Mouse (Mus musculus): ENCODE measurements around the gene Clcn1. TPM values are rescaled to one million over a fixed set of nuclear protein-coding genes. Genes with fewer than 3 reads are reported as not detected.

The Clcn1 gene
- total RNA-seq, 1 experiment = 1.2 TPM

DNA sequence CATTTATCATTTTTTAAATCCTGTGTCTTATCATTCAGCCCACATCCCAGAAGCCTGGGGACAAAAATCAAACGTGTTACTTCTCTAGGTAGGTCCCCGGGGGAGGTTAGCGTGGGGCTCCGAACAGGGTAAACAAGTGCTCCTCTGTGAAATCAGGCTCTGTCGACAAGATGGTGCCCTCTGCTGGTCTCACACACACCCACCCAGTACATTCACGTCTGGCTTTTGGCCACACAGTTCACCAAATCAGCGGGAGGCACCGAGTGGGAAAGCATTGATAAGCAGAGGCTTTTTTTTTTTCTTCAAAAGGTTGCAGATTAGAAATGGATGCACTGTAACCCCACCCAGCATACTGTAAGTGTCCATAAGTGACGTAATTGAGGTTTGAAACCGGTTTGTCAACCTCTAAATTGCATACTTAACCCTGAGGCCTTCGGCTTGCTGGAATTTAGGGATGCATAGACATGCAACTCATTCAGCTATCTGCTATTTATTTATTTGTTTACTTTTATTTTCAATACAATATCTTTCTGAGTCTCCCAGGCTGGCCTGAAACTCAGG is 29.1 kb upstream of the Clcn1 start:
- Histone ChIP-seq H3K36me3 (ENCODE audit: control insufficient read depth, insufficient read depth, low read length, poor library complexity, severe bottlenecking) (no peaks in the 10 kb centered on the region), H3K4me3 (ENCODE audit: insufficient read depth in 1 of 2, low read depth in 1 of 2, low read length in 2 of 2, poor library complexity in 1 of 2, severe bottlenecking in 1 of 2) (no peak overlapping the region)
- in situ Hi-C loops (cut with MboI; ENCODE audit: low sequenced_read_pairs in 2 of 2, unreplicated experiment in 2 of 2) = no loop called here

DNA sequence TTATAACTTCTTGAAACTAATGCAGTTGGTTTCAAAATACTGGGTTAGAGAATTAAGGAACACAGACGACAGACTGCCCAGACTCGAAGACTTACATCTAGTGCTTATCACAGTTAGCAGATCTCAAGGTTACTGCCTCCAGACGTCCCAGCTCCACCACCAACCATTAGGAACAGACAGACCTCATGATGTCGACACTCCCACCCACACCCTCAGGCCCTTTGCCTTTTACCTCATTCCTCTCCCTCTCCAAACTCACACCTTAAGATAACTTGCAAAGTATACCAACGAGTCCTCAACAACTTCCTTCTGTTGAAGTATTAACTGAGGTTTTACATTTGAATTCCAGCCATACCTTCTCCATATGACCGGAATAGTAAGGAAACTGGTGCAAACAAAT is 26.1 kb upstream of the Clcn1 start:
- TF ChIP-seq CHD2 (IDR thresholded peaks at IDR 0.05; ENCODE audit: low read depth, low read length) (no peak), ZC3H11A (IDR thresholded peaks at IDR 0.05; ENCODE audit: borderline replicate concordance, low read depth, low read length) (no peak), HCFC1 (IDR thresholded peaks at IDR 0.05; ENCODE audit: borderline replicate concordance, insufficient read depth, low read length) (no peak), ZNF384 (IDR thresholded peaks at IDR 0.05; ENCODE audit: low read depth, low read length) (no peak), MAFK (IDR thresholded peaks at IDR 0.05; ENCODE audit: insufficient read depth, low read depth, low read length) (no peak)
- H3K9me3 ChIP-seq (ENCODE audit: control insufficient read depth, insufficient read depth, low read depth, low read length) = no peaks in the 10 kb centered on the region
- H3K4me1 ChIP-seq (ENCODE audit: control insufficient read depth in 2 of 2, insufficient read depth in 2 of 2, low read length in 2 of 2, poor library complexity in 1 of 2) = peaks cover 0 to 3% of the 10 kb centered on the region in 2 experiments; a peak in 2 of 4 replicates
- DNase-seq (ENCODE audit: low read depth, low spot score) = no peak
- no peak overlapping the region for H3K9ac ChIP-seq (ENCODE audit: insufficient read depth, low read depth, low read length, poor library complexity, severe bottlenecking)
- no peak overlapping the region for H3K4me3 ChIP-seq (ENCODE audit: insufficient read depth in 1 of 2, low read depth in 1 of 2, low read length in 2 of 2, poor library complexity in 1 of 2, severe bottlenecking in 1 of 2)
- in situ Hi-C loops (cut with MboI; ENCODE audit: low sequenced_read_pairs in 2 of 2, unreplicated experiment in 2 of 2) = no loop called here
- H3K27ac ChIP-seq (ENCODE audit: insufficient read depth, low read depth, low read length, poor library complexity, severe bottlenecking) = no peak overlapping the region
- H3K36me3 ChIP-seq (ENCODE audit: control insufficient read depth, insufficient read depth, low read length, poor library complexity, severe bottlenecking) = no peaks in the 10 kb centered on the region

More for the DNA sequence above, 29.1 kb upstream of the Clcn1 start:
- Histone ChIP-seq H3K9me3 (ENCODE audit: control insufficient read depth, insufficient read depth, low read depth, low read length) (no peaks in the 10 kb centered on the region), H3K9ac (ENCODE audit: insufficient read depth, low read depth, low read length, poor library complexity, severe bottlenecking) (no peak overlapping the region), H3K4me1 (ENCODE audit: control insufficient read depth in 2 of 2, insufficient read depth in 2 of 2, low read length in 2 of 2, poor library complexity in 1 of 2) (peaks cover 0 to 3% of the 10 kb centered on the region in 2 experiments; a peak in 2 of 4 replicates), H3K27ac (ENCODE audit: insufficient read depth, low read depth, low read length, poor library complexity, severe bottlenecking) (no peak overlapping the region)
- no peak for TF ChIP-seq MAFK (IDR thresholded peaks at IDR 0.05; ENCODE audit: insufficient read depth, low read depth, low read length)
- no peak for TF ChIP-seq HCFC1 (IDR thresholded peaks at IDR 0.05; ENCODE audit: borderline replicate concordance, insufficient read depth, low read length)
- TF ChIP-seq ZC3H11A (IDR thresholded peaks at IDR 0.05; ENCODE audit: borderline replicate concordance, low read depth, low read length) = peak; percentile 32; the same call in 1 of the 2 replicates
- no peak for TF ChIP-seq CHD2 (IDR thresholded peaks at IDR 0.05; ENCODE audit: low read depth, low read length)
- TF ChIP-seq ZNF384 (IDR thresholded peaks at IDR 0.05; ENCODE audit: low read depth, low read length) = no peak
- no peak for DNase-seq (ENCODE audit: low read depth, low spot score)

DNA sequence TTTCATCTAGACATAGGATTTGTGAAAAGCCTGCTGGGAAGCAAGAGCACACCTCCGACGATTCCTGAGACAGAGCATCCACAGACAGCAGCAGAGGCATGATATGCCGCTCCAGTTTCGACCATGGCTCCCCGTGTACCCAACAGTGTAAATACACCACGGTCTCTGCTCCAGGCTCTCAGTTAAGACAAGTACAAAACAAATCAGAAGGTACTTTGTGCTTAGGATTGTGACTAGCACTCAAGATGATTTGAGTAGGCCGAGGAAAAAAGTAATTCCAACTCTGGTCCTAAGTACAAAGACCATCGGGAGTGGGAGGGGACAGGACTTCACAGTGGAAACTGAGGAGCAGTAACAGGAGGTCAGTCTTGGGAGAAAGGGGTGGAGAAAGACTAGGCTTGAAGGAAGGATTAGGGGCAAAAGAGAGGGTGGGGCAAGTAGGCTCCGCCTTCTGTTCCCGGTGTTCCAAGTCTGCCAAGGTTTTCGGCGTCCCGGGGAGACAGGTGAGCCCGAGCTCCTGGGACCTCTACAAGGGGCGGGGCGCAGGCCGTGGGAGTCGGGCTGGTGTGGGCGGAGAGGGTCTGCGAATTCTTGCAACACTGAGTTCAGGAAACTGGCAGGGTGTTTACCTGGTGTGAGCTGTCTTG is 24.8 kb upstream of the Clcn1 start, which contains the start of gene Tmem139:
Tmem139 (plus strand) TSS at position 447 of the 647 bp plus-strand sequence.
- TF ChIP-seq CHD2 (IDR thresholded peaks at IDR 0.05; ENCODE audit: low read depth, low read length) (no peak), ZNF384 (IDR thresholded peaks at IDR 0.05; ENCODE audit: low read depth, low read length) (no peak), MAFK (IDR thresholded peaks at IDR 0.05; ENCODE audit: insufficient read depth, low read depth, low read length) (no peak), ZC3H11A (IDR thresholded peaks at IDR 0.05; ENCODE audit: borderline replicate concordance, low read depth, low read length) (no peak), HCFC1 (IDR thresholded peaks at IDR 0.05; ENCODE audit: borderline replicate concordance, insufficient read depth, low read length) (no peak)
- in situ Hi-C loops (cut with MboI; ENCODE audit: low sequenced_read_pairs in 2 of 2, unreplicated experiment in 2 of 2) = no loop called here
- peak; percentile 47 for DNase-seq (ENCODE audit: low read depth, low spot score)
- no peak within 1 kb of the TSS for H3K27ac ChIP-seq (ENCODE audit: insufficient read depth, low read depth, low read length, poor library complexity, severe bottlenecking)
- no peaks in the 10 kb centered on the region for H3K36me3 ChIP-seq (ENCODE audit: control insufficient read depth, insufficient read depth, low read length, poor library complexity, severe bottlenecking)
- peak within 1 kb of the TSS; percentile 11 to 43; a peak in 3 of 4 replicates for H3K4me3 ChIP-seq (ENCODE audit: insufficient read depth in 1 of 2, low read depth in 1 of 2, low read length in 2 of 2, poor library complexity in 1 of 2, severe bottlenecking in 1 of 2)
- no peaks in the 10 kb centered on the region for H3K9me3 ChIP-seq (ENCODE audit: control insufficient read depth, insufficient read depth, low read depth, low read length)
- no peak within 1 kb of the TSS; the same call in 1 of the 2 replicates for H3K9ac ChIP-seq (ENCODE audit: insufficient read depth, low read depth, low read length, poor library complexity, severe bottlenecking)
- H3K4me1 ChIP-seq (ENCODE audit: control insufficient read depth in 2 of 2, insufficient read depth in 2 of 2, low read length in 2 of 2, poor library complexity in 1 of 2) = peaks cover 3 to 5% of the 10 kb centered on the region in 2 experiments; a peak in 3 of 4 replicates

DNA sequence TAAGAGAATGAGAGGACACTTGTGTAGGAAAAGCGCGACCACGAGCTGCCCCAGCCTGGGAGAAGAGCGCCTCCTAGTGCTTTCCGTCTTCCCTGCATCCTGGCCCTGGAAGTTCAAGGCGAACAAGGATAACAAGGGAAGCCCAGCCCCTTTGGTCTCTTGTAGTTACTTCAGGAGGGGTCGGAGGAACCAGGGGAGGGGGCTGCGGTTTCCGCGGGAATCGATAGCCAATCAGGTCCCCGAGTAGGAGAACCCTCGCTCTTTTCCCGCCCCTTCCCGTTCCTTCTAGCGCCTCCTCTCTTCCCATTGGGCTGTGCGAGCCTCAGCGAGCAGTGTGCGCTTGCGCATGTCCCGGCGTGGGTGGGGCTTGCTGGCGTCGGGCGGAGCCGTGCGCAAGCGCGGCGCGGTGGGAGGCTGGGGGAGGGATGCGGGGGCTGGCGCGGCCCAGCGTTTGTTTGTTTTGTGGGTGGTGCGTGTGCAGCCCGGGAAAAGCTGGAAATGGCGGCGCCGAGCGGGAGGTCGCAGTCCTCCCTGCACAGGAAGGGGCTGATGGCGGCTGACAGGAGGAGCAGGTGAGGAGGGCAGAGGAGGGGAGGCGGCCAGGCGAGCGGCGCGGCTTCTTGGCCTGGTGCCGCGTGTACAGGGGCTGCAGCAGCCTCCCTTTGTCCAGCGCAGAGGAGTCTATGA is 21.7 kb upstream of the Clcn1 start, which contains the start of gene Casp2:
Casp2 (plus strand) TSS at position 360 of the 687 bp plus-strand sequence.
- peak; percentile 98 for DNase-seq (ENCODE audit: low read depth, low spot score)
- TF ChIP-seq HCFC1 (IDR thresholded peaks at IDR 0.05; ENCODE audit: borderline replicate concordance, insufficient read depth, low read length) (0 out of 2 replicates have a peak, but pooled peaks have one; percentile 24), MAFK (IDR thresholded peaks at IDR 0.05; ENCODE audit: insufficient read depth, low read depth, low read length) (no peak), ZNF384 (IDR thresholded peaks at IDR 0.05; ENCODE audit: low read depth, low read length) (no peak), CHD2 (IDR thresholded peaks at IDR 0.05; ENCODE audit: low read depth, low read length) (no peak), ZC3H11A (IDR thresholded peaks at IDR 0.05; ENCODE audit: borderline replicate concordance, low read depth, low read length) (no peak)
- in situ Hi-C loops (cut with MboI; ENCODE audit: low sequenced_read_pairs in 2 of 2, unreplicated experiment in 2 of 2) = no loop called here
- Histone ChIP-seq H3K4me3 (ENCODE audit: insufficient read depth in 1 of 2, low read depth in 1 of 2, low read length in 2 of 2, poor library complexity in 1 of 2, severe bottlenecking in 1 of 2) (peak within 1 kb of the TSS; percentile 93 to 99), H3K4me1 (ENCODE audit: control insufficient read depth in 2 of 2, insufficient read depth in 2 of 2, low read length in 2 of 2, poor library complexity in 1 of 2) (peaks cover 3 to 8% of the 10 kb centered on the region in 2 experiments; a peak in 3 of 4 replicates), H3K27ac (ENCODE audit: insufficient read depth, low read depth, low read length, poor library complexity, severe bottlenecking) (peak within 1 kb of the TSS; percentile 79), H3K9ac (ENCODE audit: insufficient read depth, low read depth, low read length, poor library complexity, severe bottlenecking) (peak within 1 kb of the TSS; percentile 98), H3K36me3 (ENCODE audit: control insufficient read depth, insufficient read depth, low read length, poor library complexity, severe bottlenecking) (peaks cover 21% of the 10 kb centered on the region), H3K9me3 (ENCODE audit: control insufficient read depth, insufficient read depth, low read depth, low read length) (no peaks in the 10 kb centered on the region)

All from ES-E14 (cell line).